In the genomic region with DNA sequence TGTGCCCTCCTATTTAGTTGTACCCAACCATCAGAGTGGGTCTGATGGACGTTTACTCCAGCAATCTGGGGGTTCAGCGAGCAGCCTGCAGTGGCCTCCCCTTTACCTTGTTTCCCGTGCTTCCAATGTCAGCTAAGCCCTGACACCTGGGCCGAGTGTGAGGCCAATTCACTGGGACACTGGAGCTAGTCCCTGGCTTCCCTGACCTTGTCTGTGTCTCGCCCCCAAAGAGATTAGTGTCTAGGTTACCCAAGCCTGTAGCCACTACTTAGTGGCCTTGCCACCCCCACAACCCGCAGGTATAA, we compare ENCODE assay signal across 22 mouse cellular contexts. TPM values are rescaled to one million over a fixed set of nuclear protein-coding genes. Genes with fewer than 3 reads are reported as not detected.
DNase-seq lines count a peak whose midpoint lies in the region; ATAC-seq lines count a peak whose summit lies in the region.
"Had no signal": no experiment of that assay in that cellular context is flagged by ENCODE, and none has a peak within 500 bp of the region (broad histone marks: within the 10 kb centered on the region; RNA-seq: fewer than 3 reads in every experiment).

A gene (plus strand): TSS at position 206 of the 305 bp plus-strand sequence.

- no peak for DNase-seq in heart, adult 9 months (ENCODE audit: low spot score in 2 of 2)
- no peak for DNase-seq in liver, embryonic 11.5 days (ENCODE audit: low spot score)
- no peak for DNase-seq in embryonic facial prominence, embryonic 10.5 days (ENCODE audit: low spot score)
- DNase-seq in thymus, postnatal 36 days, result no peak
- DNase-seq: adrenal gland, postnatal 25 days; cerebellum, adult 8-10 months; gastrocnemius, postnatal 25 days; midbrain, embryonic 14.5 days; thymus, adult 18-20 months had no signal

- peaks cover 58% of the 10 kb centered on the region for H3K27me3 ChIP-seq in heart, embryonic 11.5 days (ENCODE audit: control insufficient read depth, insufficient read depth, low read length)
- H3K27me3 ChIP-seq in liver, embryonic 11.5 days (replicated peaks; ENCODE audit: control insufficient read depth, insufficient read depth, low read length), result peaks cover 47% of the 10 kb centered on the region
- H3K27me3 ChIP-seq in liver, embryonic 12.5 days (replicated peaks), result peaks cover 66% of the 10 kb centered on the region
- peaks cover 70% of the 10 kb centered on the region for H3K27me3 ChIP-seq in embryonic facial prominence, embryonic 10.5 days (replicated peaks; ENCODE audit: low read depth, poor library complexity, severe bottlenecking)
- peaks cover 60% of the 10 kb centered on the region for H3K27me3 ChIP-seq in limb, embryonic 12.5 days

- H3K9me3 ChIP-seq in heart, embryonic 11.5 days (replicated peaks; ENCODE audit: control insufficient read depth, low read length), result no peaks in the 10 kb centered on the region
- no peaks in the 10 kb centered on the region for H3K9me3 ChIP-seq in liver, embryonic 11.5 days (ENCODE audit: control insufficient read depth, low read length)
- H3K9me3 ChIP-seq in liver, embryonic 12.5 days (replicated peaks), result no peaks in the 10 kb centered on the region
- no peaks in the 10 kb centered on the region for H3K9me3 ChIP-seq in embryonic facial prominence, embryonic 10.5 days
- H3K9me3 ChIP-seq in limb, embryonic 12.5 days, result no peaks in the 10 kb centered on the region
- H3K9me3 ChIP-seq: forebrain, embryonic 12.5 days; heart, embryonic 15.5 days; neural tube, embryonic 15.5 days had no signal

- H3K27ac ChIP-seq in heart, embryonic 11.5 days (ENCODE audit: low read depth, low read length), result no peak within 1 kb of the TSS
- H3K27ac ChIP-seq in liver, embryonic 11.5 days (ENCODE audit: low read depth, low read length), result no peak within 1 kb of the TSS
- H3K27ac ChIP-seq in liver, embryonic 12.5 days, result no peak within 1 kb of the TSS
- no peak within 1 kb of the TSS for H3K27ac ChIP-seq in embryonic facial prominence, embryonic 10.5 days (replicated peaks)
- no peak within 1 kb of the TSS for H3K27ac ChIP-seq in limb, embryonic 12.5 days
- H3K27ac ChIP-seq: forebrain, embryonic 12.5 days; heart, embryonic 15.5 days; neural tube, embryonic 15.5 days had no signal

- H3K4me3 ChIP-seq in heart, embryonic 11.5 days (ENCODE audit: low read depth, low read length), result no peak within 1 kb of the TSS
- no peak within 1 kb of the TSS for H3K4me3 ChIP-seq in liver, embryonic 11.5 days (ENCODE audit: low read depth, low read length)
- no peak within 1 kb of the TSS for H3K4me3 ChIP-seq in liver, embryonic 12.5 days
- H3K4me3 ChIP-seq in embryonic facial prominence, embryonic 10.5 days, result peak within 1 kb of the TSS; percentile 22; the same call in 1 of the 2 replicates
- peak within 1 kb of the TSS; percentile 16 for H3K4me3 ChIP-seq in limb, embryonic 12.5 days (replicated peaks)
- H3K4me3 ChIP-seq: forebrain, embryonic 12.5 days; heart, embryonic 15.5 days; myocyte; neural tube, embryonic 15.5 days had no signal

- 55% methylated on average over 6 of the region's 6 CpGs for WGBS in heart, embryonic 11.5 days (ENCODE audit: insufficient replicate concordance)
- WGBS in liver, embryonic 11.5 days, result 63% methylated on average over 6 of the region's 6 CpGs
- 60% methylated on average over 6 of the region's 6 CpGs for WGBS in liver, embryonic 12.5 days (ENCODE audit: insufficient replicate concordance)
- WGBS in embryonic facial prominence, embryonic 10.5 days, result 58% methylated on average over 6 of the region's 6 CpGs
- WGBS in limb, embryonic 12.5 days, result 63% methylated on average over 6 of the region's 6 CpGs

- H3K4me1 ChIP-seq in heart, embryonic 11.5 days (ENCODE audit: control insufficient read depth, insufficient read depth, low read length), result peaks cover 13% of the 10 kb centered on the region
- H3K4me1 ChIP-seq in liver, embryonic 11.5 days (replicated peaks; ENCODE audit: control insufficient read depth, insufficient read depth, low read length), result 0 out of 2 replicates have a peak, but pooled peaks cover 2% of the 10 kb centered on the region
- H3K4me1 ChIP-seq in liver, embryonic 12.5 days, result peaks cover 6% of the 10 kb centered on the region
- H3K4me1 ChIP-seq in embryonic facial prominence, embryonic 10.5 days, result peaks cover 30% of the 10 kb centered on the region
- peaks cover 29% of the 10 kb centered on the region for H3K4me1 ChIP-seq in limb, embryonic 12.5 days (replicated peaks)

- H3K36me3 ChIP-seq in heart, embryonic 11.5 days (ENCODE audit: control insufficient read depth, insufficient read depth, low read length), result peaks cover 32% of the 10 kb centered on the region
- H3K36me3 ChIP-seq in liver, embryonic 11.5 days (ENCODE audit: control insufficient read depth, insufficient read depth, low read length), result peaks cover 43% of the 10 kb centered on the region
- peaks cover 50% of the 10 kb centered on the region for H3K36me3 ChIP-seq in liver, embryonic 12.5 days
- H3K36me3 ChIP-seq in embryonic facial prominence, embryonic 10.5 days (replicated peaks), result peaks cover 55% of the 10 kb centered on the region
- peaks cover 50% of the 10 kb centered on the region for H3K36me3 ChIP-seq in limb, embryonic 12.5 days

- H3K4me2 ChIP-seq in heart, embryonic 11.5 days, result peak within 1 kb of the TSS; percentile 34; the same call in 1 of the 2 replicates
- peak within 1 kb of the TSS; percentile 6; the same call in 1 of the 2 replicates for H3K4me2 ChIP-seq in liver, embryonic 11.5 days
- H3K4me2 ChIP-seq in liver, embryonic 12.5 days, result no peak within 1 kb of the TSS
- H3K4me2 ChIP-seq in limb, embryonic 12.5 days, result peak within 1 kb of the TSS; percentile 43
- H3K4me2 ChIP-seq: forebrain, embryonic 12.5 days; heart, embryonic 15.5 days; neural tube, embryonic 15.5 days had no signal

- no peak within 1 kb of the TSS for H3K9ac ChIP-seq in heart, embryonic 11.5 days (ENCODE audit: low read depth, low read length)
- no peak within 1 kb of the TSS for H3K9ac ChIP-seq in liver, embryonic 11.5 days (ENCODE audit: low read depth, low read length)
- no peak within 1 kb of the TSS for H3K9ac ChIP-seq in liver, embryonic 12.5 days
- H3K9ac ChIP-seq in limb, embryonic 12.5 days (replicated peaks), result peak within 1 kb of the TSS; percentile 37; the same call in 1 of the 2 replicates
- H3K9ac ChIP-seq: forebrain, embryonic 12.5 days; heart, embryonic 15.5 days; neural tube, embryonic 15.5 days had no signal

- ATAC-seq in heart, embryonic 11.5 days (replicated peaks; ENCODE audit: insufficient number of reproducible peaks, low FRiP score, low TSS enrichment), result no peak
- ATAC-seq in liver, embryonic 11.5 days (replicated peaks; ENCODE audit: low FRiP score), result no peak
- no peak for ATAC-seq in liver, embryonic 12.5 days
- no peak for ATAC-seq in limb, embryonic 12.5 days (ENCODE audit: insufficient number of reproducible peaks, insufficient read depth, low FRiP score, low TSS enrichment, low read depth)
- ATAC-seq in granulocyte monocyte progenitor cell, adult 5-6 weeks (replicated peaks; ENCODE audit: poor library complexity, severe bottlenecking), result no peak
- ATAC-seq: inflammation-experienced regulatory T-cells, adult 6 months had no signal

RNA-seq across cellular contexts. Expression of the gene that starts here (rescaled TPM):
- 0.33 and 0.46 TPM in 2 replicates for polyA plus RNA-seq in heart, embryonic 11.5 days (2014; fragmentation: Nextera tagmentation; extraction: Ambion mirVana)
- polyA plus RNA-seq in liver, embryonic 11.5 days (2014; fragmentation: Nextera tagmentation; extraction: Ambion mirVana), result 0.26 TPM in 1 of 2 replicates, not detected in the other
- not detected in 2 replicates for polyA plus RNA-seq in liver, embryonic 12.5 days (2016; fragmentation: Nextera tagmentation; extraction: Ambion mirVana)
- polyA plus RNA-seq in embryonic facial prominence, embryonic 10.5 days (2016; fragmentation: Nextera tagmentation; extraction: Ambion mirVana), result 0.24 and 0.70 TPM in 2 replicates
- 0.33 TPM in 1 of 2 replicates, not detected in the other for polyA plus RNA-seq in limb, embryonic 12.5 days (2016; fragmentation: Nextera tagmentation; extraction: Ambion mirVana)
- not detected in 2 replicates for total RNA-seq in granulocyte monocyte progenitor cell, adult 5-6 weeks (2014; fragmentation: Nextera tagmentation)
- not detected in 2 replicates for total RNA-seq in granulocyte monocyte progenitor cell, adult 5-6 weeks (2017)
- total RNA-seq: adrenal gland, postnatal 25 days; common myeloid progenitor, adult 5-6 weeks; hematopoietic stem cell, adult 5-6 weeks; left cerebral cortex, postnatal 14 days had no signal
- polyA plus RNA-seq: heart, embryonic 15.5 days; inflammation-experienced regulatory T-cells, adult 6 months; liver, embryonic 16.5 days had no signal

Comparison
In these comparisons a context has a peak if more than half of its experiments do, and no peak if none do; other contexts are left out.
1. H3K4me3 ChIP-seq: peak in embryonic facial prominence, embryonic 10.5 days (single experiment) and limb, embryonic 12.5 days (single experiment); none in heart, embryonic 11.5 days (single experiment), liver, embryonic 11.5 days (single experiment) and liver, embryonic 12.5 days (single experiment).